Mouse (Mus musculus) MEL (cell line): ENCODE measurements at regions not wholly inside any gene's neighbourhood (a gene's known extent, or its start where the extent isn't known, plus 50 kb on each side); places are given as distances from the start of the nearest gene placed in this dataset.

ENCODE experiments used
- CHD1 ChIP-seq: IDR thresholded peaks from 2 replicates; pipeline ENCODE4 v1.6.1; 2012; ENCODE audit warnings: low read depth, mild to moderate bottlenecking, inconsistent platforms, low read length, improper control_type of control experiment
- CTCF ChIP-seq, 3 experiments: IDR thresholded peaks in 2 of 3; conservative IDR thresholded peaks in 1 of 3; 2 replicates each; pipeline ENCODE4 v1.5.1; 2011 to 2012; ENCODE audit warnings: low read length in 3 of 3, low read depth in 2 of 3, mild to moderate bottlenecking in 2 of 3, improper control_type of control experiment in 1 of 3, inconsistent platforms in 1 of 3, mixed read lengths in 1 of 3, moderate library complexity in 1 of 3; ENCODE audit not compliant: control insufficient read depth in 1 of 3, insufficient read depth in 1 of 3, poor library complexity in 1 of 3, severe bottlenecking in 1 of 3
- GATA1 ChIP-seq: IDR thresholded peaks from 2 replicates; pipeline ENCODE4 v1.6.1; 2011; ENCODE audit warnings: low read depth, low read length, improper control_type of control experiment
- MAZ ChIP-seq: IDR thresholded peaks from 2 replicates; pipeline ENCODE4 v1.6.1; 2012; ENCODE audit warnings: low read depth, mild to moderate bottlenecking, inconsistent platforms, low read length, improper control_type of control experiment
- POLR2A ChIP-seq, 2 experiments: IDR thresholded peaks; 2 replicates each; pipeline ENCODE4 v1.6.1; 2011 to 2012; ENCODE audit warnings: low read length in 2 of 2, mild to moderate bottlenecking in 2 of 2, control low read depth in 1 of 2, improper control_type of control experiment in 1 of 2, low read depth in 1 of 2, moderate library complexity in 1 of 2; ENCODE audit not compliant: control insufficient read depth in 1 of 2, insufficient read depth in 1 of 2, poor library complexity in 1 of 2
- POLR2AphosphoS2 ChIP-seq: IDR thresholded peaks from 2 replicates; pipeline ENCODE4 v1.6.1; 2011; ENCODE audit warnings: low read length, improper control_type of control experiment
- POLR2AphosphoS5 ChIP-seq: IDR thresholded peaks from 2 replicates; pipeline ENCODE4 v1.6.1; 2012; ENCODE audit warnings: low read depth, borderline replicate concordance, mild to moderate bottlenecking, inconsistent platforms, low read length, moderate library complexity, mixed read lengths
- TAL1 ChIP-seq: IDR thresholded peaks from 2 replicates; pipeline ENCODE4 v1.6.1; 2012; ENCODE audit warnings: mild to moderate bottlenecking, inconsistent platforms, low read length, moderate library complexity, mixed read lengths

GRCm38 (mm10) chr4:18685891-18686544 lies 919.2 kb upstream of the Gm12353 start:
- TF ChIP-seq POLR2A (IDR thresholded peaks at IDR 0.05; ENCODE audit: control insufficient read depth in 1 of 2, insufficient read depth in 1 of 2, low read depth in 1 of 2, low read length in 2 of 2, poor library complexity in 1 of 2) (no peak), MAZ (no peak), CTCF (IDR thresholded peaks at IDR 0.05 in 2 of 3, conservative IDR thresholded peaks at IDR 0.05 in 1 of 3; ENCODE audit: control insufficient read depth in 1 of 3, insufficient read depth in 1 of 3, low read depth in 2 of 3, low read length in 3 of 3, poor library complexity in 1 of 3, severe bottlenecking in 1 of 3) (no peak), TAL1 (no peak), POLR2AphosphoS2 (no peak), CHD1 (no peak), GATA1 (no peak), POLR2AphosphoS5 (no peak)
